Mouse (Mus musculus) B cell, adult (primary cell): Measurements from ENCODE around the gene Slc18b1. TPM values are rescaled to one million over a fixed set of nuclear protein-coding genes. Genes with fewer than 3 reads are reported as not detected.

Source experiments
- total RNA-seq: library from RNA; stranded (reverse); gene quantifications from 4 replicates; pipeline ENCODE4 v1.2.4, GENCODE M21; 2023; ENCODE audit not compliant: inconsistent age

Slc18b1 gene
- total RNA-seq: 0.16 to 0.45 TPM in 2 of 4 replicates, not detected in the others

DNA sequence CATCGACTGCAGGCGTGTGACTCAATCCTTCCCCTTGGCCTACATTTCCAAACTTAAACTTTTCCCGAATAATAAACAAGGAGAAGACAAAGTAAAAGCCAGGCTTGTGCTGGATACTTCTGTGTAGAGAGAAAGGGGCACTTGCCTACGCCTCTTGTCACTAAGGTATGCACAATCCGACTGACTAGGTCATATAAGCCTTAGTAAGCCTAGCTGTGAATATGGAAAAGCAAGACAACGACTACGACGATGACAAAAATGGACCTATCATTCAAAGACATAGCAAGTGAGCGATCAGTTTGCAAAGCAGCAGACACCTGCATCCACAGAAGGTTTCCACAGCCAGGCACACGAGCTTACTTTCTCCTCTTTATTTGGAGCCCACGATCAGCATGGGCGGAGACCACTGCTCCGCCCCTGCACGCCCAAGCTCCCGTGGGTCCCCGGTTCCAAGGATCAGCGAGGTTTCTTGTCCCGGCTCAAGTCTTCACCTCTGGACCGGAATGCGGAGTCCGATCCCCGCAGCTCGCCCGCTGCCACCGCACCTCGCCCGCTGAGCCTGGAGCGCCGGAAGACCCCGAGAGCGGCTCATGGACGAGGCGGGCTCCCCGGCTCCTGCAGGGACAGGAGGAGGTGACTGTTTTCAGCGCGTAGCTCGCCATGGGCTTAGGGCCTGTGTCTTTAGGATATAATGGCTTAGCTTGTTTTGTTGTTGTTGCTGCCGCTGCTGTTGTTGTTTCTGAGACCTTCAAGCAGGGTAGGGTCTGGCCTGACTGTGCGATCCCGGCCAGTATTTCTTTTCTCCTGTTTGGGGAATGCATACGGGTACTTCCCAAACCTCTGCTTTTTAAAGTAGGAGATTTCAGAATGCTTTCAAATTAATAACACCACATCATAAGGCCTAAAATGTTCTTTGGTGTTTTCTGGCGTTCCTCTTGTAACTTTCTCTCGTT, at the start of gene Slc18b1:
Slc18b1 (plus strand) TSS at position 436 of the 953 bp plus-strand sequence.

DNA sequence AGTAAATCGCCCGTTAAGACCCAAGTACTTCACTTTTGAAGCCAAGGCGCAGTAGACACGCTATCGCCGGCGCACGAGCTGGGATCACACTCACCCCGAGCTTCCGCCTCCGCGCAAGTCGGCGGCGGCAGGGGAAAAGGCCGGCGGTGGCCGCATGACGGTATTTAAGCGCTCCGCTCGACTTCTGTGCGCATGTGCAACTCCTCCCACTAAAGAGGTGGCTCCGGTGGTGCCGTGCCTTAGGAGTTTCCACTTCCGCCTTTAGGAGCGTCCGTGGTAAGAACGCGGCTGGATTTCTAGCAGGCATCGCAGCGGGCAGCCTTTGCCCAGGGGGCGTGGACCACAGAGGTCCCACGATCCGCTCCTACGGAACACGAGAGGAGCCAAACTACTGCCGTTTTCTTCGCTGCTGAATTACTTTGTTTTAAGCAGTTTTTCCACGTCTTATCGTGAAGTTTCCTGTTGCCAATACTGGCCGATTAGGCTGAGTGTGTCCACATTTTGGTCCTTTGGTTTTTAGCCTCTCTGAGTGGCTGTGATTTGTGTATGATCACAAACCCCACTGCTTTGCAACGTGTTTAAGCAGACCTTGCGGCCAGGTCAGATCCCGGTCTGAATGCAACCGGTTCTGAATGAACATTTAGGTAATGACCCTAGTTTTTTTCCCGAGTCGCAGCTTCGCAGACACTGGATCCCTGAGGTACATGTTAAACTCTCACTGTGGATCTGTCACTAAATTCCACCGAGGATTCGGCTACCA, 9.5 kb upstream of the Slc18b1 start, which contains the start of gene Rps12:
Rps12 (minus strand) TSS at position 214 of the 760 bp plus-strand sequence.

DNA sequence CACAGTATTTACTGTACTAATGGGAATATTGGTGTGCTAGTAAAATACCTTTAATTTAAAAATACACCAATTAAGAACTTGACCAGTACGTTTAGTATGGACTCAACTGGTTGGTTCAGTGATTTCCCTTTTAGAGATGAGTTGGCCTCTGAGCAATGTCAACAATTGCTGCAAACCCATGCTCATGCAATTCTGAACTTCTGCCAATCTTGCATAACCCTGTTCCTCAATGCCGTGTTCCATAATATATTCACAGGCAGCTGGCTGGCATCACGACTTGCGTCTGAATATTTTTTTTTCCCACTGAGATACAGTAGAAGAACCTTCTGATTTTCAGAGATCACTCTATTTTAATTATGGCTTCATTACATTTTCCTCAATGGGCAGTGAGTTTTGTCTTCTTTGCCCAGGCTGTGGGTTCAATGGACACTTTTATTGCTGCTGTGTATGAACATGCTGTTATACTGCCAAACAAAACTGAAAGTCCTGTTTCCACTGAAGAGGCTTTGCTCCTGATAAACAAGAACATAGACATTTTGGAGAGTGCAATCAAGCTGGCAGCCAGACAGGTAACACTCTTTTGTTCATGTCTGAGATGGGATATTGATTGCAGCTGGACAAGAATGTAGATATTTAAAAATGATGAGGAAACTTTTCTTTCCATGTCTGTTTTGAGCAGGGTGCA, 54.6 kb downstream of the Slc18b1 start, which contains the start of gene Vnn3:
Vnn3 (plus strand) TSS at position 235 of the 685 bp plus-strand sequence.

Other genes starting within 250 kb of the Slc18b1 start
- gene Rps12, start 9.7 kb upstream of the Slc18b1 start, total RNA-seq: 794 to 1,463 TPM (median 1,064 TPM) in 4 replicates
- gene Vnn3, start 54.5 kb downstream of the Slc18b1 start, total RNA-seq: not detected in 4 replicates
- not detected in 4 replicates for gene Vnn1, start 97.7 kb downstream of the Slc18b1 start, total RNA-seq
- not detected in 4 replicates for gene Taar1, start 123.4 kb downstream of the Slc18b1 start, total RNA-seq
- gene Taar2, start 141.6 kb downstream of the Slc18b1 start, total RNA-seq: not detected in 4 replicates
- gene Taar3, start 152.6 kb downstream of the Slc18b1 start, total RNA-seq: not detected in 4 replicates
- not detected in 4 replicates for gene Taar4, start 163.5 kb downstream of the Slc18b1 start, total RNA-seq
- not detected in 4 replicates for gene Taar5, start 173.7 kb downstream of the Slc18b1 start, total RNA-seq
- gene Taar6, start 188.7 kb downstream of the Slc18b1 start, total RNA-seq: not detected in 4 replicates
- gene Taar7a, start 196.5 kb downstream of the Slc18b1 start, total RNA-seq: not detected in 4 replicates
- not detected in 4 replicates for gene Taar7b, start 203.0 kb downstream of the Slc18b1 start, total RNA-seq
- not detected in 4 replicates for gene Taar7d, start 230.2 kb downstream of the Slc18b1 start, total RNA-seq
- gene Taar7e, start 240.6 kb downstream of the Slc18b1 start, total RNA-seq: not detected in 4 replicates